Mouse (Mus musculus) cerebellum, adult 11-12 months (tissue): ENCODE results near the gene Nfxl1.

Experiments
- DNase-seq: peaks from one replicate; pipeline ENCODE4 v3.0.0; 2022

The Nfxl1 gene

DNA sequence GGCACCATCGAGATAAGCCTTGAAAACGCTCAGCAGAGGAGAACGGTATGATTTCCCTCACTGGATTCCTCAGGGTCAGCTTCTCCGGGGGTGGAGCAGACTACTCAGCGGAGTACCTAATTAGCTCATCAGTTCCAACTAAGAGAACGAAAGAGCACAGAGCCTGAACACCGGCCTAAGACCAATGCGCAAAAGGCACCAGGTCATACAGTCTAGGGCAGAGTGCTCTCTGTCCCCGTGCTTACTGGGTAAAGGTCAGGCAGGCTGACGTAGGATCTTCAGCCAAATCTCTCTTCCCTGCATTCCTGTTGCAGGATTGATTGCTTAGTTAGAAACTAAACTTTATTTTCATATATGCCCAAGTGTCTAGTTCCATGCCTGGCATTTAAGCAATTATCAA, 61.2 kb downstream of the Nfxl1 start:
- DNase-seq: no peak

DNA sequence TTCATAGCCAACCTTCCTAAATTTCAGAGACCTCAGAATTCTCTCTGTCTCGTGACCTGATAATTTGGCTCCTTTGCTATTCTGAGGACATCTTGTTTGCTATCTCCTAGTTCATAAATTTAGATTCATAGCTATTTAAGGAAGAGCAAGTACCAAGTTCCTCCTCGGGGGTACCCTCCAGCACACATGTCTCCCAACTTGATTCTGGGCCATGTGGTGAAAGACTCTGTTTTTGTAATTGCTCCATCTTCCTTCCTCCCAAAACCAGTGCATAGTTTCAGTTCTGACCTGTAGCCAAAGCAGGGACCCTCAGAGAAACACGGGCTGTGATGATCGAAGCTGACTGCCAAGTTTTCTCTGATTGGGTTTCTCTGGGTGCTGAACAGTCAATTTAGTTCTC, 62.7 kb downstream of the Nfxl1 start:
- DNase-seq: no peak

DNA sequence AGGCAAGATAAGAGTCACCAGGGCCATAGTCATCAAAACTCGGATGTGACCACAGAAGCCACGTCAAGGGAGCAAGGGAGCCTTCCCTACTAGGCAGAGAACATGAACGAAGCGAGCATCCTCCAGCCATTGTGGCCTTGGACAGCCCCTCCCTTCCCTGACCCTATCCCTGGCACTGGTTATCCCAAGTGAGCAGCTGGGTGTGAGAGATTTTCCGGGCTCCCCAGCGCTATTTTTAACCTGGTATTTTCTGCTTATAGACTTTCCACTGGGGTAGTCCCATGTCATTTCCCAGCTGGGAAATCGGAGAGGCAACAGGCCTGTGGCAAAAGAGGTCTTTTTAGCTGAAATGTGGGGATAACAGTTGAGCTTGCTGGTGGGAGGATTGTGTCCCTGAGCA, 65.6 kb downstream of the Nfxl1 start:
- DNase-seq: no peak

DNA sequence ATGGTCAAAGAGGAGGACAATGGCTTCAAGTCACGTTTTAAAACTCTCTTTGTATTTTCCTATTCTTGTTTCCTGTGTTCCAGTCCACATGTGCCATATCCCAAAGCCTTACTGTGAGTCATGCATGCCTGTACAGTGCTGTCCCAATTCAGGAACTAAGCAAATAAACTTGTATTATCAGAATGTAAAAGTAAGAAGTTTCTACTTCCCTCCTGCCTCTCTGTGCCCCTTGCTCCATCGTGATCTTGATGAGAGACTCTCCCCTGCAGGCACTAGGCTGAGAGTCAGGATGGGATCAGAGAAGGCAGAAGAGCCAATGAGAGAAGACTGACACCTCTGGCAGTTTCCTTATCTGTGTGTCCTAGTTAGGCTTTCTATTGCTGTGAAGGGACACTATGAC, 68.3 kb downstream of the Nfxl1 start:
- no peak for DNase-seq

DNA sequence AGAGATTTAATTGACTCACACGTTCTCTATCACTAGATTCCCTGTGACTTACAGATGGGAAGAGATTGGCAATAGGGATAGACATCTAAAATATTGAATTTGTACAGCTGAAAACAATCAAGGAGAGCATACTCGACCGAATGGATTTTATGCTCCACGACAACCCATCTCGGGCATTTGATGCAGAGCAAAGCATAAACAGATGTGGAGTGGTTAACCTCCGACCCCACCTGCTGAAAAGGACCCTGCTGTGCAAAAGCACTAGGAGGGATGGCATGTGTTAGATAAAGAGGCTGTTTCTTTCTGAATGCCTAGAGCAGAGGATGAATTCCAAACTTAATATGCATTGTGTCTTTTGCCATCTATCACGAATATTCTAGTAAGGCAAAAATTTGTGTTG, 79.0 kb downstream of the Nfxl1 start:
- no peak for DNase-seq

DNA sequence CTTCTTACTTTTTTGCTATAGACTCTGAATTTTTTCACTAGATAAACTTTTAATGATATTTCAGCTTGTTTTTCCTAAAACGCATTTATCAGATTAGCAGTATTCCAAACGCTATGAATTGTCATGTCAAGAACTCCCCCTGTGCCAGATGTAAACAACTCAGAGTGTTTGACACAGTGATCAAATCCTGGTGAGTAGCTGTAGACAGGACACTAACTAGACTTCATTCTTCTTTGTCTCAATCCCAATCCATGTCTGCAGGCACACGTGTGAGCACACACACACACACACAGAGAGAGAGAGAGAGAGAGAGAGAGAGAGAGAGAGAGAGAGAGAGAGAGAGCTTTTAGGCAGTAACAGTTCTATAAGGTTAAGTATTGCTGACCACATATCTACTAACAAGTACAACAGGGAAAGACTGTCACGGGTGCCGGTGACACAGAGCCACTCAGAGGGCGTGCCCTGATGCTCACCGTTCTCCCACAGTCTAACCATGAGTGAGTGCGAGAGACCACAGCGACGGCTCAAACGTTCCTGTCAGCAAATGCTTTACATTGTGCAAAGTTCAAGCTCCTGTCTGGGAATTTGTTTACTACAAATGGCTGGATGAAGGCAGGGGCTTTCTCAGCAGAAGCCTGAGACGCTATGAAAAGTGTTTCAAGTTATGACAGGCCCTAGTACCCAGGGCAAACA, 87.0 kb downstream of the Nfxl1 start:
- DNase-seq: no peak

DNA sequence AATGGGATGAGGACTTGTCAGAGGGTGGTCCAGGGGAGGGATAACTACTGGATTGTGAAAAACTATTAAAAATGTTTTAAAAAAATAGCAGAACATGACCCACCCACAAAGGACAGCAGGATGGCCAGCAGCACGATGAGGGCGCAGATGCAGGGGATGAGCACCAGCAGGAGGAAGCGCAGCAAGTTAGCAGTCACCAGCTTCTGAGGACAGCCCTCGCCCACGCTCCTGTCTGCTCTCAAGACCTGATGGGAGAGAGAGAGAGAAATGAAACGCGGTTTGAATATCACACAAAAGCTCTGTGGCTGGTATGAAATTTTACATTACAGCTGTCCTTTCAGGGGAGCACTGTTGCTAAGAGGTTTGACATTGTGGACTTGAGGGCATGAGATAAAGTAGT, 87.7 kb downstream of the Nfxl1 start:
- no peak for DNase-seq

DNA sequence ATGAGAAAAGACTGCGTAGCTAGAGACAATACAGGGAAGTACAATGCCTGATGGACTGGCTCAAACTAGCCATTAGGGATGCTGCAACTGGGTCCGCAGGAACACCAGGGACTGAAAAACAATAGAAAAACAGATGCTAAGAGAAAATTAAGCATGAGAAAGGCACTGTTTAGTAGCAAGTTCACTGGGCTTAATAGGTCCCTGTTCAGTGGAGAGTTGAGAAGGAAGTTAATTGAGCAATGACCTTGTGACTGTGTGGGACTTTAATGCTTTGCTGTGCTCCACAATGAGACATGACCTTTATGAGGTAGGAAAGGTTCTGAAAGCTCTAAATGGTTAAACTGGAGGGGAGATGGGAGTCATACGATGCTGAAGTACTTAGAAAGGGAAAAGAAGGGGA, 94.6 kb downstream of the Nfxl1 start:
- no peak for DNase-seq
